Mouse (Mus musculus) testis, adult 2 months (tissue): ENCODE results near the gene Sft2d1.

Experiments used
- CTCF ChIP-seq: fragments of 200-500 bp; IDR thresholded peaks from 2 replicates; pipeline ENCODE4 v1.5.1; 2012; ENCODE audit warnings: low read depth, mild to moderate bottlenecking, inconsistent platforms, low read length, moderate library complexity; ENCODE audit not compliant: control insufficient read depth, insufficient read depth, insufficient replicate concordance
- POLR2A ChIP-seq: fragments of 200-500 bp; IDR thresholded peaks from 2 replicates; pipeline ENCODE4 v1.6.1; 2012; ENCODE audit warnings: low read depth, mild to moderate bottlenecking, inconsistent platforms, low read length, moderate library complexity; ENCODE audit not compliant: control insufficient read depth

DNA sequence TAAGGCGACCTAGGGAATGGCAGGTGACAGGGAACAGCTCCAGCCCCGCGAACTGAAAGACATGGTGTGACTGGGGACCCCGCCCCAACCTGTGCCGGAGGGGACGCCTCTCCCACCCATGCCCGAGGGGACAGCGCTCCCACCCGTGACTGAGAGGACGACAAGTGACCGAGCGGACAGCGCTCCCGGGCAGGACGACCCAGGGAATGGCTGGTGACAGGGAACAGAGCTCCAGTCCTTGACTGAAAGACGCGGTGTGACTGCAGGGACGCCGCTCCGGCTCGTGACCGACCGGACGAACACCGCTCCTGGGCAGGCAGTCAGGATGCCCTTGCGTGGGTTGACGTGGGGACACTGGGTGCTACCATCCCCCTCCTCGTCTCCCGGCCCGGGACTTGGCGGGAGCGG, 26.6 kb upstream of the Sft2d1 start:
- TF ChIP-seq CTCF (no peak), POLR2A (peak; percentile 13; the same call in 1 of the 2 replicates)
